Mouse (Mus musculus) liver, embryonic 11.5 days (tissue): ENCODE measurements around the gene Fam83c. TPM values are rescaled to one million over a fixed set of nuclear protein-coding genes. Genes with fewer than 3 reads are reported as not detected.

ENCODE experiments used
- ATAC-seq: fragments of 200-750 bp; cut with Nextera tagmentation; replicated peaks from 2 replicates; pipeline ENCODE4 v1.8.0; 2017; ENCODE audit warnings: moderate number of reproducible peaks, mild to moderate bottlenecking, moderate TSS enrichment, moderate library complexity; ENCODE audit not compliant: low FRiP score
- DNase-seq: peaks from one replicate; pipeline ENCODE4 v3.0.0-alpha.2; 2017; ENCODE audit warnings: low spot score
- H3K27ac ChIP-seq: fragments of 300-500 bp; sonication (generic); 2 replicates; pipeline ENCODE4 v1.5.1; 2014; ENCODE audit warnings: mild to moderate bottlenecking, low read depth, low read length, control low read depth
- H3K27me3 ChIP-seq: fragments of 300-500 bp; sonication (generic); replicated peaks from 2 replicates; pipeline ENCODE4 v1.6.1; 2014; ENCODE audit warnings: low read length, mixed read lengths; ENCODE audit not compliant: control insufficient read depth, insufficient read depth
- H3K36me3 ChIP-seq: fragments of 300-500 bp; sonication (generic); 2 replicates; pipeline ENCODE4 v1.6.1; 2014; ENCODE audit warnings: mild to moderate bottlenecking, low read length, moderate library complexity, mixed read lengths; ENCODE audit not compliant: control insufficient read depth, insufficient read depth
- H3K4me1 ChIP-seq: fragments of 300-500 bp; sonication (generic); replicated peaks from 2 replicates; pipeline ENCODE4 v1.6.1; 2014; ENCODE audit warnings: low read length, mixed read lengths; ENCODE audit not compliant: control insufficient read depth, insufficient read depth
- H3K4me2 ChIP-seq: fragments of 300-500 bp; sonication (generic); 2 replicates; pipeline ENCODE4 v1.6.1; 2014; ENCODE audit warnings: mild to moderate bottlenecking, control low read depth, moderate library complexity
- H3K4me3 ChIP-seq: fragments of 300-500 bp; sonication (generic); 2 replicates; pipeline ENCODE4 v1.5.1; 2014; ENCODE audit warnings: low read depth, low read length, control low read depth
- H3K9ac ChIP-seq: fragments of 300-500 bp; sonication (generic); 2 replicates; pipeline ENCODE4 v1.6.1; 2014; ENCODE audit warnings: low read depth, low read length, control low read depth
- H3K9me3 ChIP-seq: fragments of 300-500 bp; sonication (generic); 2 replicates; pipeline ENCODE4 v1.6.1; 2016; ENCODE audit warnings: low read length, inconsistent platforms, mixed read lengths; ENCODE audit not compliant: control insufficient read depth
- WGBS: fragments of 180-500 bp; shearing (Covaris S2); extraction: QIAGEN DNeasy Blood & Tissue Kit; methylation state at CpG from one replicate; pipeline ENCODE4 v1.1.7; 2014; 5-methylcytosine and 5-hydroxymethylcytosine counted together
- polyA plus RNA-seq: library from polyadenylated mRNA; unstranded; fragments of >200 nt; fragmentation: Nextera tagmentation; extraction: Ambion mirVana; gene quantifications from 2 replicates; pipeline ENCODE4 v1.2.1, GENCODE M21; 2014

Gene Fam83c
- polyA plus RNA-seq, 1 experiment from 2014 or later: 0.30 TPM

- no peaks in the 10 kb centered on the region for H3K4me1 ChIP-seq
- WGBS: 82% methylated on average over 12 of the region's 12 CpGs
- H3K27ac ChIP-seq: no peak overlapping the region
These were observed 39.8 kb downstream of the Fam83c start for GRCm38 (mm10) chr2:155794674-155795445.

GRCm38 (mm10) chr2:155792899-155793298 lies 41.8 kb downstream of the Fam83c start:
- H3K9me3 ChIP-seq: no peaks in the 10 kb centered on the region
- no peaks in the 10 kb centered on the region; the same call in 1 of the 2 replicates for H3K27me3 ChIP-seq
- H3K9ac ChIP-seq: no peak overlapping the region
- H3K4me3 ChIP-seq: no peak overlapping the region
- 39% methylated on average over 12 of the region's 12 CpGs for WGBS
- no peak for DNase-seq
- H3K27ac ChIP-seq: no peak overlapping the region
- H3K36me3 ChIP-seq: no peaks in the 10 kb centered on the region
- no peak overlapping the region for H3K4me2 ChIP-seq
- ATAC-seq: no peak
- no peaks in the 10 kb centered on the region for H3K4me1 ChIP-seq

More at GRCm38 (mm10) chr2:155794674-155795445, 39.8 kb downstream of the Fam83c start:
- no peak overlapping the region for H3K9ac ChIP-seq
- ATAC-seq: no peak
- H3K9me3 ChIP-seq: no peaks in the 10 kb centered on the region
- no peak for DNase-seq
- H3K36me3 ChIP-seq: no peaks in the 10 kb centered on the region
- no peak overlapping the region for H3K4me3 ChIP-seq
- peaks cover under 1% of the 10 kb centered on the region; the same call in 1 of the 2 replicates for H3K27me3 ChIP-seq
- H3K4me2 ChIP-seq: no peak overlapping the region

DNA sequence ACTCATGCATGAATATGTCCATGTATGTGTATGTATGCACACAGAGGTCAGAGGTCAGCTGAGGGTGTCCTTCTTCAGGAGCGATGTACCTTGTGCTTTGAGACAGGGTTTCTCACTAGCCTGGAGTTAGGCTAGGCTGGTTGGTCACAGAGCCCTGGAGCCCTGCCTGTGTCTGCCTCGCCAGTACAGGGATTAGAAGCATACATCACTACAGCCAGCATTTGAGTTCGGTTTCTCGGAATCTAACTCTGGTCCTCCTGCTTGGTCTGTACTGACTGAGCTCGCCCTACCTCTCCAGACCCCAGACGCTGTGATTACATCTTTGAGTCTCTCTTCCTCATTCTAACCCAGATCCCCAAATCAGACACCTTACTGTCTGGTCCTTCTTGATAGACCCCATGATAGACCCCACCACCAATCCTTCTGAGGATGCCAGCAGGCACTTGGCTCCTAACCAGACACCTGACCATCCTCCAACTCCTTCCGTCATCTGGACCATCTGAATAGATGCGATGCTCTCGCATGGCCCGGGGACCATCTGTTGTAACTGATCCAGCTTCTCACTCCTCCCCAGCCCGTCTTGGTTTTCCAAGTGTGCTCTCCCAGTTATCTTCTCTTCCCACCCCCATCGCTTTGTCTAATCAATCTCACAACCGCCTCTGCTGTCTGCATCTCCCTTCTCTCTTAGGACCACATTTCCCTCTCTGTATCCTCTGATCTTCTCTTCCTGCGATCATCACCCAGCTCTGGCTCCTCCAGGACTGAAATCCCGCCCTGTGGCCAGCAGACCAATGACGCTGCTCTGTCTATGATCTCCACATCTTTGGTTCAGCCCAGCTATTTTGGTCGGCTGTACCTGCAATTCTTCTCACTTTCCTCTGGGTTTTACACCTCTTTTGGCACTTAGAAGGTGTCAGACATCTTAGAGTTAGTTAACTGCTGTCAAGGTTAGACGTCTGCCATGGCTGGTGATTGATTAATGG lies 46.4 kb downstream of the Fam83c start:
- Histone ChIP-seq H3K9me3 (no peaks in the 10 kb centered on the region), H3K27ac (no peak overlapping the region), H3K27me3 (no peaks in the 10 kb centered on the region; the same call in 1 of the 2 replicates), H3K4me3 (no peak overlapping the region), H3K36me3 (no peaks in the 10 kb centered on the region), H3K4me1 (no peaks in the 10 kb centered on the region), H3K9ac (no peak overlapping the region), H3K4me2 (no peak overlapping the region)
- 57% methylated on average over 18 of the region's 18 CpGs for whole genome bisulfite sequencing
- ATAC-seq: no peak
- no peak for DNase-seq

DNA sequence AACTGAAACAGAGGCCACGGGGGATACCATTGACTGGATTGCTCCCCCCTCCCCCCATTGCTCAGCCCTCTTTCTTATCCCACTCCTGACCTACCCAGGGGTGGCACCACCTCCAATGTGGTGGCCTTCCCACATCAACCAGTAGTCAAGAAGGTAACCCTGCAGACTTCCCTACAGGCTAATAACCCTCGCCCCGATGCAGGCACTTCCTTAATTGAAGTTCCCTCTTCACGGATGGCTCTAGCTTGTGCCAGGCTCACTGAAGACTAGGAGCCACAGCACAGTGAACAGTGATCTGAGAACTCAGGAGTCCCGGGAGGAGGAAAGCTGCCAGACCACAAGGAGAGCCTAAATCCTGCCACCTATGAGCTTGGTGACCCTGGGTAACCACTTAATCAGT lies 47.7 kb downstream of the Fam83c start:
- DNase-seq: no peak
- Histone ChIP-seq H3K4me3 (no peak overlapping the region), H3K27me3 (no peaks in the 10 kb centered on the region; the same call in 1 of the 2 replicates), H3K27ac (no peak overlapping the region), H3K9me3 (no peaks in the 10 kb centered on the region), H3K36me3 (no peaks in the 10 kb centered on the region), H3K4me1 (no peaks in the 10 kb centered on the region), H3K9ac (no peak overlapping the region), H3K4me2 (no peak overlapping the region)
- 44% methylated on average over 5 of the region's 5 CpGs for WGBS
- no peak for ATAC-seq

DNA sequence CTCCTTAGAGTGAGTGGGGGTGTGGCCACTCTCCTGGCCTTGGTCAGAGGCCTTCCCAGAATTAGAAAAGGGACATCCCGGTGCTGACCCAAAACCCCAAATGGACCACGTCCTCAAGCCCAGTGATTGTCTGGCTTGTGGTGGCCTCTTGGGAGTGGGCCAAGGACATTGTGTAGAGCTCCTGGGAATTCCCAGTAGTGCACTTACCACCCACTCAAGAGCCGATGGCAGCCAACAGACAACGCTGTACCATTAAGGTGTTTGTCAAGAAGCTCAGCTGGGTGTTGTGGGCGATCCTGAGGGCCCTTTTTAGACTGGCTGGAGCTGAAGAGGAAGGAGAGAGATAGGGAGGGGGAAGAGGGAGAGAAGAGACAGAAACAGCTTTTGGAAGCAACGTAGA lies 50.1 kb downstream of the Fam83c start:
- Histone ChIP-seq H3K27me3 (no peaks in the 10 kb centered on the region; the same call in 1 of the 2 replicates), H3K36me3 (no peaks in the 10 kb centered on the region), H3K9ac (no peak overlapping the region), H3K9me3 (no peaks in the 10 kb centered on the region), H3K4me3 (no peak overlapping the region), H3K4me2 (no peak overlapping the region), H3K4me1 (no peaks in the 10 kb centered on the region), H3K27ac (no peak overlapping the region)
- DNase-seq (no peak), ATAC-seq (no peak)
- 70% methylated on average over 6 of the region's 6 CpGs for WGBS

- 74% methylated on average over 3 of the region's 3 CpGs for WGBS
- DNase-seq: no peak
These were observed 55.1 kb downstream of the Fam83c start for GRCm38 (mm10) chr2:155779506-155779905.

GRCm38 (mm10) chr2:155779066-155779465 lies 55.6 kb downstream of the Fam83c start:
- H3K27me3 ChIP-seq: peaks cover 41% of the 10 kb centered on the region
- ATAC-seq: no peak

More at GRCm38 (mm10) chr2:155779506-155779905, 55.1 kb downstream of the Fam83c start:
- no peak overlapping the region for H3K4me3 ChIP-seq
- H3K9me3 ChIP-seq: no peaks in the 10 kb centered on the region
- no peak for ATAC-seq
- no peak overlapping the region for H3K4me2 ChIP-seq
- H3K27ac ChIP-seq: no peak overlapping the region
- H3K36me3 ChIP-seq: no peaks in the 10 kb centered on the region
- H3K27me3 ChIP-seq: peaks cover 37% of the 10 kb centered on the region
- H3K9ac ChIP-seq: no peak overlapping the region
- H3K4me1 ChIP-seq: peaks cover 5% of the 10 kb centered on the region

DNA sequence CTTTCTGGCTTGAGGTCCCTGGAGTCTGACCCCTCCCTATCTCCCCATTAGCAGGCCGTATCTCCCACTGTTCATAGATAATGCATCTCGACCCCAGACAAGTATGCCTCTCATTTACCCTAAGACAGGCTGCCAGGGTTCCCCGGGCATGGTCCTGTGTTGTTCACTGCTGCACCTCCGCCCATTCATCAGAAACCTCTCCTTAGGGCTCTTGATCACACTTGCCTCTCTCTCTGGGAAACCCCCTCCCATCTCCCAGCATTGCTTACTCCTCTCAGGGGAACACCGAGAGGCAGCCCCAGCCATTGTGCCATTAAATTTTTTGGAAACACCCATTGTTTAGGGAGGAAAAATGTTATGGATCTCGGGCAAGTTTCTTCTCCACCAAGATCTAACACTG lies 56.6 kb downstream of the Fam83c start:
- DNase-seq (no peak), ATAC-seq (no peak)
- H3K9me3 ChIP-seq: no peaks in the 10 kb centered on the region
- H3K27ac ChIP-seq: no peak overlapping the region
- WGBS: 57% methylated on average over 6 of the region's 6 CpGs
- no peak overlapping the region for H3K9ac ChIP-seq
- no peaks in the 10 kb centered on the region for H3K36me3 ChIP-seq
- peaks cover 52% of the 10 kb centered on the region for H3K27me3 ChIP-seq
- H3K4me1 ChIP-seq: peaks cover 5% of the 10 kb centered on the region
- no peak overlapping the region for H3K4me3 ChIP-seq
- no peak overlapping the region for H3K4me2 ChIP-seq

More at GRCm38 (mm10) chr2:155779066-155779465, 55.6 kb downstream of the Fam83c start:
- no peak overlapping the region for H3K4me2 ChIP-seq
- H3K36me3 ChIP-seq: no peaks in the 10 kb centered on the region
- H3K4me3 ChIP-seq: no peak overlapping the region
- H3K9ac ChIP-seq: no peak overlapping the region
- no peak overlapping the region for H3K27ac ChIP-seq
- 54% methylated on average over 7 of the region's 7 CpGs for WGBS
- peaks cover 5% of the 10 kb centered on the region for H3K4me1 ChIP-seq
- no peak for DNase-seq
- H3K9me3 ChIP-seq: no peaks in the 10 kb centered on the region
